Mouse (Mus musculus): ENCODE measurements around the gene Mul1. TPM values are rescaled to one million over a fixed set of nuclear protein-coding genes. Genes with fewer than 3 reads are reported as not detected.

The Mul1 gene
- polyA plus RNA-seq, 1 experiment from 2014 or later: 16.2 TPM

DNA sequence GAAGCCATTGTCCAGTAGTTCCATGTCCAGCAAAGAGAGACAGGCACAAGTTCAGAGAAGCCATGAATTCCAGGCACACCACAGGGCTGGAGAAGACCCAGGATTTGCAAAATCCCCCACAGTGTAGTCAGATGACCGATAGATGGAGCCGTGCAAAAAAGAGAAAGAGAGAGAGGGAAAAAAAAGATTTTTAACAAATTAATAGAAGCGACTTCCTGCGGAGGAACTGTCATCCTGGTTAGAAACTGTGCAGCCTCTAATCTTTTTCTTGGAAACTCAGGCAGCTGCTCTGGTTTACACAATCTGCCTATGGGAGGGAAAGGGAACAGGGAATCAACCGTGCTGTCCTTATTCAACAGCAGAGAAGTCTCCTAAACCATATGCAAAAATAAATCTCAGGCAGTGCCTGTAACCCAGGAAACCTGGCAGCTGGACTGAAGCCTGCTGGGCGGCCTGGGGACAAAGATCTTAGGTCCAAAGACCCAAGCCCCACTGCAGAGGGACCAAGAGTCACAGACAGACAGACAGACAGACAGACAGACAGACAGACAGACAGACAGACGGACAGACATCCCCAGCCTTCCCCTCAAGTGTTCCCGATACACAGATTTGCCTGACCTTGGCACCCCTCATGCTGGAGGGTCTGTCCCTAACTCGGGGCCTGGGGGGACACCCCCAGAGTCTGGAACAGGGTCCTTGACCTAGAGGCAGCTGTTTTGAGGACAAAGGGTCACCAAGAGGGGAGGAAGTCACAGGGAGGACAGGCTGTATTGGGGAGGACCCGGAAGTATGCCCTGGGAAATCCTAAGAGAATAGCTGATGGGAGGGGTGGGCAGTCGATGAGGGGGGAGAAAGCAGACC, 28.7 kb downstream of the Mul1 start:
- 5% methylated on average over 11 of the region's 11 CpGs for WGBS

DNA sequence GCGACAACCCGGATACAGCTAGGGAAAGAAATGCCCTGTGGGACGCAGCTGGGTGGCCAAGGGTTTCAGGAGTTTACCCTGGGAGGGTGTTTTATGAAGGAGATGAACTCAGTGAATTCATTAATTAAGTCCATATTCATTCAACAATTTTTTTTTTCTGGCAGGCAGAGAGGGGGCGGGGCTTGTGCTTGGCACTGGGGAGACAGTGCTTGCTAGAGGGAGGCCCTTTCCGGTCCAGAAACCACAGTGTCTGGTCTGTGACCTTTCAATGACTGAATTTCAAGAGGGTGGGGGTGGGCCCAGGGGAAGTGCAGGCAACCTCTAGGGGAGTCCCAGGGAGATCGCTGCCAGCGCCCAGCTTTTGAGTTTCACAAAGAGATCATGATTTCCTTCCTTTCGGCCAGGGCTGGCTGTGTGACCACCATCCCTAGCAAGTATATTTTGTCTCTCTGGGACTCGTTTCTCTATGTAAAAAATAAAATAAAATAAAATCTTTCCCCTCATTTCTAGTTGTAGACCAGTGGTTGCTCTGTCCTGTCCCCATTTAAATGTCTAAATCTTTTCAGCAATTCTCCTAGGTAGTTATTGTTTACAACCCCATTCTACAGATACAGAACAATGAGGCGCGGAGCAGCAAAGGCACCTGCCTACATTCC, 29.5 kb downstream of the Mul1 start:
- DNase-seq (ENCODE audit: low spot score): peak; percentile 76
- no peak overlapping the region for H3K4me3 ChIP-seq (ENCODE audit: low read depth, low read length)

More for the DNA sequence above, 28.7 kb downstream of the Mul1 start:
- Histone ChIP-seq H3K4me1 (ENCODE audit: control insufficient read depth, insufficient read depth, low read length) (peaks cover 27% of the 10 kb centered on the region), H3K9ac (ENCODE audit: low read length) (peak overlapping the region; percentile 41), H3K27me3 (replicated peaks; ENCODE audit: control insufficient read depth, insufficient read depth, low read length) (peaks cover 8% of the 10 kb centered on the region), H3K4me2 (ENCODE audit: low read length) (peak overlapping the region; percentile 38), H3K9me3 (replicated peaks; ENCODE audit: control insufficient read depth, low read length) (no peaks in the 10 kb centered on the region), H3K27ac (ENCODE audit: low read depth, low read length) (peak overlapping the region; percentile 70), H3K36me3 (ENCODE audit: control insufficient read depth, insufficient read depth, low read length) (no peaks in the 10 kb centered on the region), H3K4me3 (ENCODE audit: low read depth, low read length) (no peak overlapping the region)
- DNase-seq (ENCODE audit: low spot score): peak; percentile 79
- peak; percentile 27; the same call in 1 of the 2 replicates for ATAC-seq

DNA sequence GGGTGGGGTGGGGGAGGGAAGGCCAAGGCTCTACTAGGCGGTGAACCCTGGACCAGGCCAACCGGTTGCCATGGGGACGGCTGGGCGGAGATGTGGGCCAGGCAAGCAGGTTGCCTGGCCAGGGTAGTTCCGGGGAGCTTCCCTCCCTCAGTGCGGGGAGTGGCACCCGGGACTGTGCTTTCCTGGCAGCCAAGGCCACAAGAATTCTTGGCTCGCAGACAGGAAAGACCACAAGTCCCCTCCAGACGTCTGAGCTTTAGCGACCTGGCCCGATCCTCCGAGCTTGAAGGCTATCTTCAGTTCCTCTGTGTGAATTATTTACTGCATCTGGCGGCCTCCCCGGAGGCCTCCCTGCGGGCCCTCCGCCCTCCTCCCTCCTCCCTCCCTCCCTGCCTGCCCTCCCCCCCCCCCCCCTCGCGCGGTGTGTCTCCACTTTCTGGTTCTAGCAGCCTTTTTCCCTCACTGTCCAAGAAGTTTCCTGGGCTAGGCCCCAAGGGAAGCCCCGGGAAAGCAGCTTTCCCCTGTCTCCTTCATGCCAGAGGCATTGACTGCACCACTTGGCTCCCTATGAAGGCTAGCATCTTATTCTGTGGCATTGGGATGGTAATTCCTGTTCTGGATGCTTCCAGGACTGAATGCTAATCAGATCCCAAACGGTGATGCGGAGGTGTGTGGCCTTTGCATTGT, 30.3 kb downstream of the Mul1 start:
- Histone ChIP-seq H3K27ac (ENCODE audit: low read depth, low read length) (no peak overlapping the region), H3K27me3 (replicated peaks; ENCODE audit: control insufficient read depth, insufficient read depth, low read length) (peaks cover 8% of the 10 kb centered on the region), H3K4me3 (ENCODE audit: low read depth, low read length) (no peak overlapping the region), H3K9ac (ENCODE audit: low read length) (no peak overlapping the region), H3K4me2 (ENCODE audit: low read length) (peak overlapping the region; percentile 38), H3K4me1 (ENCODE audit: control insufficient read depth, insufficient read depth, low read length) (peaks cover 28% of the 10 kb centered on the region), H3K36me3 (ENCODE audit: control insufficient read depth, insufficient read depth, low read length) (no peaks in the 10 kb centered on the region), H3K9me3 (replicated peaks; ENCODE audit: control insufficient read depth, low read length) (no peaks in the 10 kb centered on the region)
- DNase-seq (ENCODE audit: low spot score) (peak; percentile 76), ATAC-seq (peak; percentile 76)
- under 1% methylated on average over 17 of the region's 22 CpGs for WGBS

More for the DNA sequence above, 29.5 kb downstream of the Mul1 start:
- H3K4me1 ChIP-seq (ENCODE audit: control insufficient read depth, insufficient read depth, low read length): peaks cover 25% of the 10 kb centered on the region
- no peaks in the 10 kb centered on the region for H3K36me3 ChIP-seq (ENCODE audit: control insufficient read depth, insufficient read depth, low read length)
- WGBS: 6% methylated on average over 11 of the region's 11 CpGs
- H3K27me3 ChIP-seq (replicated peaks; ENCODE audit: control insufficient read depth, insufficient read depth, low read length): peaks cover 8% of the 10 kb centered on the region
- ATAC-seq: peak; percentile 60
- H3K4me2 ChIP-seq (ENCODE audit: low read length): peak overlapping the region; percentile 38
- H3K27ac ChIP-seq (ENCODE audit: low read depth, low read length): peak overlapping the region; percentile 70; the same call in 1 of the 2 replicates
- H3K9ac ChIP-seq (ENCODE audit: low read length): no peak overlapping the region
- H3K9me3 ChIP-seq (replicated peaks; ENCODE audit: control insufficient read depth, low read length): no peaks in the 10 kb centered on the region

DNA sequence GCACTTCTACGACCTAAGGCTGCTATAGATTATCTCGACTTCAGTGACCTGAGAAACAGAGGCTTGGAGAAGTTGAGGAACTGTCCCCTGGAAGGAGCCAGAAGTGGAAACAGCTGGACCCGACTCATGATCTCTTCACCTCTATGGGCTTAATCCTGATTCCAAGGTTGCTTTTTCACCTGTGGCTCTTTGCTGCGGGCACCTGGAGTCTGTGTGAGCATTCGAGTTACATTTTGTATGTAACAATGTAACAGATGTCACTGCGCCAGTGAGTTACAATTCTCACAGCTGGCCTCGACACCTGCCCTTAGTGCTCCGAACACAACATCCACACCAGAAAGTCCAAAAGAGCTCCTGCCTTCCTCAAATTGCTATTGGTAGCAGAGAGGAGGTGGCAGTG, 31.0 kb downstream of the Mul1 start:
- no peak overlapping the region for H3K4me2 ChIP-seq (ENCODE audit: low read length)
- no peak overlapping the region for H3K9ac ChIP-seq (ENCODE audit: low read length)
- H3K4me3 ChIP-seq (ENCODE audit: low read depth, low read length): no peak overlapping the region
- DNase-seq (ENCODE audit: low spot score): no peak
- H3K27ac ChIP-seq (ENCODE audit: low read depth, low read length): no peak overlapping the region
- no peaks in the 10 kb centered on the region for H3K9me3 ChIP-seq (replicated peaks; ENCODE audit: control insufficient read depth, low read length)
- H3K36me3 ChIP-seq (ENCODE audit: control insufficient read depth, insufficient read depth, low read length): no peaks in the 10 kb centered on the region
- peaks cover 28% of the 10 kb centered on the region for H3K4me1 ChIP-seq (ENCODE audit: control insufficient read depth, insufficient read depth, low read length)
- no peak for ATAC-seq
- H3K27me3 ChIP-seq (replicated peaks; ENCODE audit: control insufficient read depth, insufficient read depth, low read length): peaks cover 8% of the 10 kb centered on the region
- 42% methylated on average over 8 of the region's 8 CpGs for WGBS

DNA sequence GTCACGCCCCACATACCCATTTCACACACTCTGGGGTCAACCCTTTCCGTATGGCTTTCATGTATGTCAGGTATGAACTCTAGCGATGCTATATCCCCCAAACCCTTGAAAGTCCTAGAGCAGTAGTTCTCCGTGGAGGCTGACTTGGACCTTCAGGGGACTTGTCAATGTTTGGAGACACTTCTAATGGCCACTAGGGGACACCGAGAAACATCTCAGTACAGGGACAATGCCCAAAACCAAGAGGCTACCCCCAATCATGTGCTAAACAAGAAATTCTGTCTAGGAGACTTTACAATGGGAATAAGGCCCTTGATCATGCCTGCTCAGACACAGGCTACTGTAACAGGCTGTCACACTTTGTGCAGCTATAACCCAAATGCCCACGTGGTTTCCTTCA, 32.2 kb downstream of the Mul1 start:
- ATAC-seq: no peak
- Histone ChIP-seq H3K4me3 (ENCODE audit: low read depth, low read length) (no peak overlapping the region), H3K27me3 (replicated peaks; ENCODE audit: control insufficient read depth, insufficient read depth, low read length) (peaks cover 8% of the 10 kb centered on the region), H3K4me2 (ENCODE audit: low read length) (no peak overlapping the region), H3K27ac (ENCODE audit: low read depth, low read length) (no peak overlapping the region), H3K36me3 (ENCODE audit: control insufficient read depth, insufficient read depth, low read length) (no peaks in the 10 kb centered on the region), H3K9ac (ENCODE audit: low read length) (no peak overlapping the region), H3K9me3 (replicated peaks; ENCODE audit: control insufficient read depth, low read length) (no peaks in the 10 kb centered on the region), H3K4me1 (ENCODE audit: control insufficient read depth, insufficient read depth, low read length) (peaks cover 28% of the 10 kb centered on the region)
- no peak for DNase-seq (ENCODE audit: low spot score)
- 71% methylated on average over 6 of the region's 6 CpGs for WGBS

DNA sequence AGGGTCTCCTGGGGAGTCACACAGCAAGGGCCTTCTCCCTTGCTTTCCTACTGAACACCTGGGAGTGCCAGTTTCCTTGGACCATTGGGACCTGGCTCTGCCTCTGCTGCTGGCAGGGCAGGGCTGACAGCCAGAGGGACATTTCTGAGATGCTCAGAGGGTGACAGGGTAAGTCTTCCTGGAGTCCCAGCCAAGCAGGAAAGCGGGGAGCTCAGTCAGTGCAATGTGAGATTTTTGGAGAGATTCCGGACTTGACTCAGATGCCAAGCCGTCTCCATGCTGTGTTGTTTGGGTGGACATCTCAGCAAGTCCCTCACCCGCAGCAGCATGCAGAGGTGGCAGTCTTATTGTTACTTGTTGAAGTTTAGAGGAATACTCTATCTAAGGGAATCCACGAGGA, 33.0 kb downstream of the Mul1 start:
- Histone ChIP-seq H3K4me2 (ENCODE audit: low read length) (no peak overlapping the region), H3K27me3 (replicated peaks; ENCODE audit: control insufficient read depth, insufficient read depth, low read length) (peaks cover 8% of the 10 kb centered on the region), H3K9me3 (replicated peaks; ENCODE audit: control insufficient read depth, low read length) (no peaks in the 10 kb centered on the region), H3K4me3 (ENCODE audit: low read depth, low read length) (no peak overlapping the region), H3K36me3 (ENCODE audit: control insufficient read depth, insufficient read depth, low read length) (no peaks in the 10 kb centered on the region), H3K9ac (ENCODE audit: low read length) (no peak overlapping the region), H3K27ac (ENCODE audit: low read depth, low read length) (no peak overlapping the region), H3K4me1 (ENCODE audit: control insufficient read depth, insufficient read depth, low read length) (peaks cover 27% of the 10 kb centered on the region)
- ATAC-seq: no peak
- no peak for DNase-seq (ENCODE audit: low spot score)
- WGBS: 83% methylated on average over 5 of the region's 5 CpGs

DNA sequence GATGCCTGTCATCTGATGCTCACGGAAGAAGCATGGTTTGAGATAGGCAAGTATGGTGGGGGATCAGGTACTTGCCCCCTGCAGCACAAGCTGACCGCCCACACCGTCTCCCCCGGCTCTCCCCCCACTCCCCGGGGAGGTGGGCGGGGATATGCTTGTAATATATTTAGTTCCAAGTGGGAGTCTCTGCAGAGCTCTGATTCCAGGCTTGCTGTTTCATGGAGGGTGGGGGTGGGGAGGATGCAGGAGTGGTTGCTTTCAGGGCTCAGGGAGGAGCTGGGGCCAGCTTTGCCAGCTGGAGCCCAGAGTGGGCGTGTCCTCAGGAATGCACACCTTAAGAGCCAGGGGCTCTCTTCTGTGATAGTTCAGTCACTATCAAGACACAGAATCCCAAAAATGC, 34.6 kb downstream of the Mul1 start:
- DNase-seq (ENCODE audit: low spot score) (no peak), ATAC-seq (no peak)
- H3K4me2 ChIP-seq (ENCODE audit: low read length): no peak overlapping the region
- no peak overlapping the region for H3K27ac ChIP-seq (ENCODE audit: low read depth, low read length)
- H3K9me3 ChIP-seq (replicated peaks; ENCODE audit: control insufficient read depth, low read length): no peaks in the 10 kb centered on the region
- peaks cover 12% of the 10 kb centered on the region for H3K4me1 ChIP-seq (ENCODE audit: control insufficient read depth, insufficient read depth, low read length)
- H3K27me3 ChIP-seq (replicated peaks; ENCODE audit: control insufficient read depth, insufficient read depth, low read length): peaks cover 8% of the 10 kb centered on the region
- H3K9ac ChIP-seq (ENCODE audit: low read length): no peak overlapping the region
- no peaks in the 10 kb centered on the region for H3K36me3 ChIP-seq (ENCODE audit: control insufficient read depth, insufficient read depth, low read length)
- no peak overlapping the region for H3K4me3 ChIP-seq (ENCODE audit: low read depth, low read length)
- 18% methylated on average over 7 of the region's 7 CpGs for WGBS

DNA sequence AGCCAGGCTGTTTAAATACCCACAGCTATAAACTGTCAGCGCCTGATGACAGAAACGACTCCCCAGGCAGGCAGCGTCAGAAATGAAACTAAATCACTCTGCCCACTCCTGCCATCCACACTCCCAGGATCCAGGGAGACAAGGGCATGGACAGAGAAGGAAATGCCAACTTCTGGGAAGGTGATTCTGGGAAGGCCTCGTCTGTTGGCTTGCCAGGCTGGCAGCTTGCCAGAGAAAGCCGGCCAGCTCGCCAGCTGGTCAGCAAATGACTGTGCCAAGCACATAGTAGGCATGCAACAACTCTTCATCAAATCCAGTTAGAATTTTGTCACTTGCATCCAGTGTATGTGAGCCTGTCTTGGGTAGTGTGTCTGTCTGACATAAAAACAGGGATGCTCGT, 36.8 kb downstream of the Mul1 start:
- H3K27ac ChIP-seq (ENCODE audit: low read depth, low read length): no peak overlapping the region
- 56% methylated on average over 7 of the region's 7 CpGs for WGBS
- no peak overlapping the region for H3K4me3 ChIP-seq (ENCODE audit: low read depth, low read length)
- H3K9me3 ChIP-seq (replicated peaks; ENCODE audit: control insufficient read depth, low read length): no peaks in the 10 kb centered on the region
- peaks cover 4% of the 10 kb centered on the region; the same call in 1 of the 2 replicates for H3K4me1 ChIP-seq (ENCODE audit: control insufficient read depth, insufficient read depth, low read length)
- no peaks in the 10 kb centered on the region for H3K36me3 ChIP-seq (ENCODE audit: control insufficient read depth, insufficient read depth, low read length)
- H3K9ac ChIP-seq (ENCODE audit: low read length): no peak overlapping the region
- DNase-seq (ENCODE audit: low spot score) (no peak), ATAC-seq (no peak)
- H3K27me3 ChIP-seq (replicated peaks; ENCODE audit: control insufficient read depth, insufficient read depth, low read length): peaks cover 8% of the 10 kb centered on the region; the same call in 1 of the 2 replicates
- no peak overlapping the region for H3K4me2 ChIP-seq (ENCODE audit: low read length)

Data from forebrain, embryonic 14.5 days (tissue).